Mouse (Mus musculus): ENCODE data around the gene Evi5.

- no peak for TF ChIP-seq CTCF (IDR thresholded peaks at IDR 0.05 in 2 of 3, conservative IDR thresholded peaks at IDR 0.05 in 1 of 3; ENCODE audit: control insufficient read depth in 1 of 3, insufficient read depth in 1 of 3, low read depth in 2 of 3, low read length in 3 of 3, poor library complexity in 1 of 3, severe bottlenecking in 1 of 3)
- no peak for TF ChIP-seq POLR2AphosphoS5 (IDR thresholded peaks at IDR 0.05; ENCODE audit: borderline replicate concordance, low read depth, low read length)
- TF ChIP-seq USF1 (IDR thresholded peaks at IDR 0.05; ENCODE audit: low read depth, low read length): no peak
- no peak for TF ChIP-seq POLR2A (IDR thresholded peaks at IDR 0.05; ENCODE audit: control insufficient read depth in 1 of 2, insufficient read depth in 1 of 2, low read depth in 1 of 2, low read length in 2 of 2, poor library complexity in 1 of 2)
- no peak for TF ChIP-seq POLR2AphosphoS2 (IDR thresholded peaks at IDR 0.05; ENCODE audit: low read length)
- no peak for TF ChIP-seq E2F4 (IDR thresholded peaks at IDR 0.05; ENCODE audit: borderline replicate concordance, low read depth, low read length)
Observed at GRCm38 (mm10) chr5:107765946-107766345, 109.0 kb downstream of the Evi5 start.

Data from MEL (cell line).